Mouse (Mus musculus) limb, embryonic 11.5 days (tissue): ENCODE data around the gene Oosp1. TPM values are rescaled to one million over a fixed set of nuclear protein-coding genes. Genes with fewer than 3 reads are reported as not detected.

ENCODE experiments used
- polyA plus RNA-seq: library from polyadenylated mRNA; unstranded; fragments of >200 nt; fragmentation: Nextera tagmentation; extraction: Ambion mirVana; gene quantifications from 2 replicates; pipeline ENCODE4 v1.2.1, GENCODE M21; 2014

Oosp1 gene
- polyA plus RNA-seq, 1 experiment from 2014 or later = not detected

Other genes with a start within 250 kb of the Oosp1 start
- not detected in 2 replicates for gene Ms4a4b, start 247.6 kb downstream of the Oosp1 start, polyA plus RNA-seq
- gene Ms4a6c, start 221.8 kb downstream of the Oosp1 start, polyA plus RNA-seq = 1.2 and 1.6 TPM in 2 replicates
- gene Gm8369, start 205.2 kb downstream of the Oosp1 start, polyA plus RNA-seq = not detected in 2 replicates
- gene Ms4a6b, start 174.6 kb downstream of the Oosp1 start, polyA plus RNA-seq = 1.6 and 2.2 TPM in 2 replicates
- 0.41 and 1.1 TPM in 2 replicates for gene Ms4a4d, start 154.3 kb downstream of the Oosp1 start, polyA plus RNA-seq
- 0.85 and 1.4 TPM in 2 replicates for gene Ms4a6d, start 86.3 kb downstream of the Oosp1 start, polyA plus RNA-seq
- gene Ms4a2, start 67.4 kb downstream of the Oosp1 start, polyA plus RNA-seq = 0.36 TPM in 1 of 2 replicates, not detected in the other
- gene Ms4a3, start 50.3 kb downstream of the Oosp1 start, polyA plus RNA-seq = 0.40 TPM in 1 of 2 replicates, not detected in the other
- gene Oosp2, start 30.6 kb downstream of the Oosp1 start, polyA plus RNA-seq = not detected in 2 replicates
- not detected in 2 replicates for gene Oosp3, start 5.9 kb upstream of the Oosp1 start, polyA plus RNA-seq
- gene Gif, start 56.4 kb upstream of the Oosp1 start, polyA plus RNA-seq = not detected in 2 replicates
- 54.5 and 55.1 TPM in 2 replicates for gene Mrpl16, start 79.2 kb upstream of the Oosp1 start, polyA plus RNA-seq
- gene Stx3, start 128.3 kb upstream of the Oosp1 start, polyA plus RNA-seq = 6.8 and 8.4 TPM in 2 replicates
- gene Olfr1417, start 148.1 kb upstream of the Oosp1 start, polyA plus RNA-seq = not detected in 2 replicates
- gene Olfr1418, start 169.9 kb upstream of the Oosp1 start, polyA plus RNA-seq = not detected in 2 replicates
- not detected in 2 replicates for gene Olfr1419, start 184.0 kb upstream of the Oosp1 start, polyA plus RNA-seq
- not detected in 2 replicates for gene Olfr1420, start 195.4 kb upstream of the Oosp1 start, polyA plus RNA-seq
- gene Patl1, start 221.2 kb upstream of the Oosp1 start, polyA plus RNA-seq = 25.0 and 25.6 TPM in 2 replicates